Mouse (Mus musculus): ENCODE results near the gene Lcp2.

DNA sequence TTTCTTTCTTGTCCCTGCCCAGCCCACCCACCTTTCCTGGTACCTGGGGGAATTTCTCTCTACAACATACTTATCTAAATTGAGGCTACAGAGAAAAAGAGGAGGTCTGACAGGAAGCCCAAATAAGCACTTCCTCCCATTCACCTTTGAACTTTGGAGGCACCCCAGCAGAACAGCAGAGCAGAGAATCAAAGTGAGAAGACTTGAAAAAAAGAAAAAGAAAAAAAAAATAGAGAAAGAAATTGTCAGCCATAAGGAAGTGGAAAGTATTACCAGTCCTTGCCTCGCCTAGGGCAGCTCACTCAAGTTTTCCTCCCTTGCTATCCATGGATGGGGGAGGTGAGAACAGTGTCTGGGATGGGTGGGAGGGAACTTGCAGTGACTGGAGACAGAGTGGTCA, 3.9 kb upstream of the Lcp2 start:
- TF ChIP-seq CTCF (conservative IDR thresholded peaks at IDR 0.05; ENCODE audit: low read length) (no peak), POU5F1 (IDR thresholded peaks at IDR 0.05; ENCODE audit: borderline replicate concordance, low read length) (no peak)
